Mouse (Mus musculus) C2C12 (cell line): ENCODE measurements around the gene Pagr1b.
A peak's percentile ranks its signal among the peaks of the same experiment; 100 is the strongest.

Experiments
- CTCF ChIP-seq: IDR thresholded peaks from one replicate; pipeline ENCODE4 v1.5.1; 2011; ENCODE audit not compliant: control insufficient read depth, insufficient read depth, insufficient read length
- MAX ChIP-seq: IDR thresholded peaks from one replicate; pipeline ENCODE4 v1.6.1; 2011; ENCODE audit warnings: mild to moderate bottlenecking, control low read depth
- USF1 ChIP-seq: IDR thresholded peaks from one replicate; pipeline ENCODE4 v1.6.1; 2011; ENCODE audit warnings: low read depth, mild to moderate bottlenecking, control low read depth, moderate library complexity

DNA sequence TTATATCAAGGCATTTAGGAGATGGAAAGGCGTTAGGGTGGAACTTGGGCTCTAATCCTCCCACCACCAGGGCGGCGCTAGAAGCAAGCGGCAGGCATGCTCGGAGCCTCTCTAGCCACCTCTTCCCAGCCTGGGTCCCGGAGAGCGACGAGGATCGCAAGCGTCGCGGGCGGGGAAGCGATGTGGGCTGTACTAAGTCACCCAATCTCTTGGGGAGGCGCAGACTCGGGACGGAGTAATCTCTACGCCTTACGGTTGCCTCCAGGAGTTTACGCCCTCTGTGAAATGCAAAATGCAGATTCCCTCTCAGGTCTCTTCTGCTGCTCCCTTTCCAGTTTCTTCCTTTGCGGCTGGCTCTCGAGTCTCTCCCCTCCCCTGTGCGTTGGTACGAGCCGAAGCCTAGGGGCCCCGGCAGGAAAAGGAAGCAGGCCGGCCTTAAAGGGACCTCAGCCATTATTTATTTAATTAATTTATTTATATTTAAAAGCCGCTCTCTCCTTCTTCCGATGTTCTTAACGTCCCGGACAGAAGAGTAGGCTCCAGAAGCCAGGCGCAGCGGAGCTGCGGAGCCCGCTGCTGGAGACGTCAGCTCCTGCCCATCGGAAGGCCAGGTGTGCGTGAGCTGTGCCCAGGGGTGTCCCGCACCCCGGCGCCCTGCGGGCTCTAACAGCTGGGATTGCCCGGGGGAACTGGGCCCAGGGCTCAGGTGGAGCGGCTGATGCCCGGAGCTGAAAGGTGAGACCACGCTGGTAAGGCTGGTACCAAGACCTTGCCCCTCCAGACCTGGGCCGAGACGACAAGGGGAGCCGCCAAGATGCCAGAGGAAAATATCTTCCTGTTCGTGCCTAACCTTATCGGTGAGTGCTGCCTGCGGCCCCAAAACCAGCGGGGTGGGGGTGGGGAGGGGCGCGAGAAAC is 40.1 kb downstream of the Pagr1b start, which contains the start of gene Cdiptos:
- TF ChIP-seq CTCF (peak; percentile 91), USF1 (no peak), MAX (peak; percentile 93)
